Mouse (Mus musculus) lung, embryonic 15.5 days (tissue): ENCODE data around the gene Dynlt1c. TPM values are rescaled to one million over a fixed set of nuclear protein-coding genes. Genes with fewer than 3 reads are reported as not detected.

ENCODE experiments used
- polyA plus RNA-seq: library from polyadenylated mRNA; unstranded; fragments of >200 nt; fragmentation: Nextera tagmentation; extraction: Ambion mirVana; gene quantifications from 2 replicates; pipeline ENCODE4 v1.2.1, GENCODE M21; 2015

The Dynlt1c gene
- polyA plus RNA-seq, 1 experiment from 2014 or later, result 36.9 TPM

Other genes with a start within 250 kb of the Dynlt1c start
- 471 and 517 TPM in 2 replicates for gene Dynlt1b, start 171.6 kb upstream of the Dynlt1c start, polyA plus RNA-seq
- gene Dynlt1f, start 54.2 kb downstream of the Dynlt1c start, polyA plus RNA-seq, result 261 and 273 TPM in 2 replicates
- gene Sytl3, start 57.4 kb downstream of the Dynlt1c start, polyA plus RNA-seq, result 0.44 and 1.1 TPM in 2 replicates
- 125 and 140 TPM in 2 replicates for gene Ezr, start 181.1 kb downstream of the Dynlt1c start, polyA plus RNA-seq